Mouse (Mus musculus): ENCODE data around the gene Gpr158.

DNA sequence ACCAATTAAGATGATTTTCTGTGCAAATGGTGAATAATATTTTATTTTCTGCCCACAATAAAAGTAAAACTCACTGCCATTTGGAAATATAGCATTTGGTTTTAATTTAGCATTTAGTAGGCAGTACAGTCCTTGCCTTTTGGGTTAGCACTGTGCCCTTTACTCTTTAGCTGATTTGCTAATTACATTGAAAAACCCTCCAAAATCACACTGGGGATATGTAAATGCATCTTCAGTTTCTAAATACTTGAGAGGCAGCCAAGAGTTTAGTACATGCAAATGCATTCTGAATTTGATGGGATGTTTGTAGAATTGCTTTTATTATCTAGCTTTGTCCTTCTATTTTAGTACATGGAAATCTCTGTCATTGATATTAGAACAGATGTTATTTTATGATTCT is 163.4 kb downstream of the Gpr158 start:
- TF ChIP-seq CTCF (IDR thresholded peaks at IDR 0.05; ENCODE audit: borderline replicate concordance, insufficient read depth, low read depth, low read length) (no peak), POLR2A (IDR thresholded peaks at IDR 0.05; ENCODE audit: borderline replicate concordance, insufficient read depth, low read length) (no peak)

Data from cerebellum, adult 2 months (tissue).